ENCODE assay signal across 8 mouse cellular contexts in genomic region chr13:20093307-20094045, GRCm38 (mm10). TPM values are rescaled to one million over a fixed set of nuclear protein-coding genes. Genes with fewer than 3 reads are reported as not detected.
DNase-seq lines count a peak whose midpoint lies in the region; ATAC-seq and TF ChIP-seq lines count a peak whose summit lies in the region.

No protein-coding gene starts in this region.

- no peak overlapping the region for H3K4me2 ChIP-seq in forebrain, embryonic 15.5 days (replicated peaks)

- no peaks in the 10 kb centered on the region for H3K36me3 ChIP-seq in megakaryocyte, embryonic 14.5 days (replicated peaks; ENCODE audit: low read length)
- H3K36me3 ChIP-seq in forebrain, embryonic 15.5 days = no peaks in the 10 kb centered on the region

- no peak for DNase-seq in layer of hippocampus, adult 2 months (ENCODE audit: low spot score in 2 of 2)
- DNase-seq in layer of hippocampus, postnatal 25 days (ENCODE audit: extremely low spot score in 1 of 2, low spot score in 1 of 2) = no peak
- DNase-seq in brain, embryonic 14.5 days (ENCODE audit: low read depth) = peak; percentile 40
- DNase-seq in induced T-regulatory cell, adult 2 months (ENCODE audit: low read depth) = peak; percentile 89
- no peak for DNase-seq in layer of hippocampus, adult 18-20 months (ENCODE audit: low spot score in 2 of 2)
- DNase-seq in adrenal gland, adult 2 months = no peak

- peaks cover 2% of the 10 kb centered on the region; the same call in 1 of the 2 replicates for H3K9me3 ChIP-seq in megakaryocyte, embryonic 14.5 days
- H3K9me3 ChIP-seq in forebrain, embryonic 15.5 days = no peaks in the 10 kb centered on the region

- peak overlapping the region; percentile 28; the same call in 1 of the 2 replicates for H3K27ac ChIP-seq in layer of hippocampus, adult 2 months
- H3K27ac ChIP-seq in forebrain, embryonic 15.5 days (replicated peaks) = no peak overlapping the region

- H3K9ac ChIP-seq in forebrain, embryonic 15.5 days (replicated peaks) = no peak overlapping the region

- TF ChIP-seq CTCF in layer of hippocampus, adult 2 months (conservative IDR thresholded peaks at IDR 0.05) = peak; percentile 51
- TF ChIP-seq CTCF in brain, embryonic 14.5 days (IDR thresholded peaks at IDR 0.05; ENCODE audit: borderline replicate concordance, extremely low read depth, insufficient read depth, insufficient read length) = no peak; the same call in 1 of the 2 replicates

- H3K4me3 ChIP-seq in layer of hippocampus, adult 2 months = no peak overlapping the region
- peak overlapping the region; percentile 11 for H3K4me3 ChIP-seq in megakaryocyte, embryonic 14.5 days (replicated peaks)
- no peak overlapping the region for H3K4me3 ChIP-seq in forebrain, embryonic 15.5 days

- peaks cover 52% of the 10 kb centered on the region for H3K27me3 ChIP-seq in megakaryocyte, embryonic 14.5 days (replicated peaks)
- H3K27me3 ChIP-seq in forebrain, embryonic 15.5 days = peaks cover 17% of the 10 kb centered on the region

- 75% methylated on average over 19 of the region's 19 CpGs for WGBS in forebrain, embryonic 15.5 days

- ATAC-seq in forebrain, embryonic 15.5 days (replicated peaks) = no peak

- TF ChIP-seq POLR2A in brain, embryonic 14.5 days (IDR thresholded peaks at IDR 0.05; ENCODE audit: borderline replicate concordance, extremely low read depth, insufficient read depth, insufficient read length, poor library complexity, severe bottlenecking) = no peak

- H3K4me1 ChIP-seq in megakaryocyte, embryonic 14.5 days = peaks cover 52% of the 10 kb centered on the region
- peaks cover 6% of the 10 kb centered on the region for H3K4me1 ChIP-seq in forebrain, embryonic 15.5 days

RNA-seq across cellular contexts. Expression of gene Elmo1, which starts 3.1 kb away (rescaled TPM):
- 10 to 100 TPM; 27.4 to 27.9 TPM for total RNA-seq in layer of hippocampus, adult 2 months (2021)
- total RNA-seq in layer of hippocampus, postnatal 25 days (2021) = 10 to 100 TPM; 28.1 to 30.9 TPM
- 38.6 and 46.9 TPM in 2 replicates for polyA plus RNA-seq in brain, embryonic 14.5 days (2012; rRNA removed)
- 0.68 TPM in 1 of 2 replicates, not detected in the other for polyA plus RNA-seq in megakaryocyte, embryonic 14.5 days (2012; ENCODE audit: insufficient read depth, low replicate concordance)
- polyA plus RNA-seq in forebrain, embryonic 15.5 days (2015; fragmentation: Nextera tagmentation; extraction: Ambion mirVana) = 31.5 and 34.9 TPM in 2 replicates
- total RNA-seq in layer of hippocampus, adult 18-20 months (2021) = 10 to 100 TPM; 28.9 to 29.8 TPM
- total RNA-seq in adrenal gland, adult 2 months (2021) = 10 to 100 TPM in 1 of 2 experiments, 1 to 10 TPM in 1; 9.6 to 16.7 TPM
- 14.0 and 15.2 TPM in 2 replicates for polyA plus RNA-seq in adrenal gland, adult 2 months (2012; rRNA removed)

Comparison
In these comparisons a context has a peak if more than half of its experiments do, and no peak if none do; other contexts are left out.
1. DNase-seq: peak in brain, embryonic 14.5 days (single experiment) and induced T-regulatory cell, adult 2 months (single experiment); none in layer of hippocampus, adult 2 months (0 of 2), layer of hippocampus, postnatal 25 days (0 of 2), layer of hippocampus, adult 18-20 months (0 of 2) and adrenal gland, adult 2 months (single experiment).